Mouse (Mus musculus): Measurements from ENCODE around the gene Ier5.

The Ier5 gene

DNA sequence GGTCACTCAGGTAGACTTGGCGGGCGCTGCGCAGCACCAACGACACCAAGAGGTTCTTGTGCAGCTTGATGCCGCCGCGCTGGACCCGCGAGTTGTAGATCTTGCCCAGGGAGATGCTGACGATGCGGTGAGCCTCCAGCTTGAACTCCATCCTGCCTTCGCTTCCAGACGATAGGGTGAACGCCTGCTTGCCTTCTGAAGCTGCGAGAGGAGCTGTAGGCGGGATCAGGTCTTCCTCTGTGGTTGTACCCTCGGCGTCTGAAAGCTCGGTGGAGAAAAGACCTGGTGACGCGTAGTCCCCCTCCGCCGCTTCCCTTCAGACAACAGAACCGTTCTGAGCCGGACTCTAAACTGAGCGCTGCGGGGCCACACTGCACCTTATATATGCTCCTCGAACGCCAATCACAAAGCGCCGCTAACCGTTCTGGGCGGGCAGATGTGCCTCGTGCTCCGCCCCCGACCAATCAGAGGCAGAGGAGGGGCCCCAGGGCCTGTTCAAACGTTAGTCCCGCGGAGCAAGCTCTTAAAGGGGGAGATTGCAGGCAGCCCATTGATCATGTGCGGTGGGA lies at the start of gene Ier5:
Ier5 (minus strand) TSS at position 357 of the 569 bp plus-strand sequence.
- peak; percentile 92 for DNase-seq (ENCODE audit: low spot score)

DNA sequence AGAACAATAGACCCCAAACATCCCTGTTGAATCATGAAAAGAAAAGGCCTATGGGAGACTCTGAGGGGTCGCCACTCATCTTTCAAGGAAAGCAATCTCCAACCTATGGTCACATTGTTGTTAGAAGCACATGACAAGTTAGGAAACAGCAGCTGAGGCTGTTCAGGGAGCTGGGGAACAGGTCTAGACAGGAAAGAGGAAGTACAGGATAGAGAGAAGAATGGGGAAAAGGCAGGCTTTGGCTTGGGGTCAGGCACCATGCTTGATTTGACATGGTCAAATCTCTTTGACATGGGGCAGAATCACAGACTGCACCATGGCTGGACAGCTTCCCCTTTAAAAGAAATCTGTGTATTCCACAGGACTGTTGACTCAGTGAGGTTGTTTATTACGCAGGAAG lies 47.8 kb upstream of the Ier5 start:
- DNase-seq (ENCODE audit: low spot score) = no peak

DNA sequence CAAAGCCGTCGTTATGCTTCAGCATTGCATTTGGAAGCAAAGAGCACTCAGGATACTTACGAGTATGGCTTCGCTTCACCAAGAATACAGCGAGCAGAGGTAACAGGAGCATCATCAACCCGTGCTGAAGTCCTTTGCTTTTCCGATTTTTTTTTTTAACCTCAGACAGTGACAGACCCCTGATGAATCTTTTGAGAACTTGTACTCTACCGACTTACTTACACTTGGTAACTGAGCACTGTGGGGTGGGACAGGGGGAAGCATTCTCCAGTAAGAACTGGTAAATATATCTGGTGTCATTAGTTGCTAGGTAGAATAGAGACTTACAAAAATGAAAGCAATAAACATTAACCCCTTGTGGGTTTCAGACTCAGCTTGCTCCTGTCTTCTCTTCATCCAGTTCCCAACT lies 47.1 kb upstream of the Ier5 start, which contains the start of gene Mr1:
Mr1 (minus strand) TSS at position 243 of the 409 bp plus-strand sequence.
- DNase-seq (ENCODE audit: low spot score) = peak; percentile 33

DNA sequence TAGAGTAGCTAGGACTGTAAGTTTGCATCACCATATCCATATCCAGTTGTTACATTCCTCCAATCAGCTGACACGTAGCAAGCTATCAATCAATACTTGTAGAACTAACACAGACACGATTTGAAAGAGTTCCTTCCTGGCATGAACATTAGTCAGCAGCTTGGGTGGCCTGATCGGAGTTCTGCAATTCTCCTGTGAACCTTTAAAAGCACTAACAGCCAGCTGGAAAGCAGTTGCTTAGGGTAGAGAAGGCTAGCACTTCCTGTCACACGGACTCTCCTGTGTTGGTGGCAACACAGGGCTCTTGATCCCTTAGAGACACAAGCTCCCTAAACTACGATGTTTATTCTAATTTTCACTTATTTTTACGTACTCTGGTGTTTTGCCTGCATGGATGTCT lies 46.2 kb upstream of the Ier5 start:
- no peak for DNase-seq (ENCODE audit: low spot score)

DNA sequence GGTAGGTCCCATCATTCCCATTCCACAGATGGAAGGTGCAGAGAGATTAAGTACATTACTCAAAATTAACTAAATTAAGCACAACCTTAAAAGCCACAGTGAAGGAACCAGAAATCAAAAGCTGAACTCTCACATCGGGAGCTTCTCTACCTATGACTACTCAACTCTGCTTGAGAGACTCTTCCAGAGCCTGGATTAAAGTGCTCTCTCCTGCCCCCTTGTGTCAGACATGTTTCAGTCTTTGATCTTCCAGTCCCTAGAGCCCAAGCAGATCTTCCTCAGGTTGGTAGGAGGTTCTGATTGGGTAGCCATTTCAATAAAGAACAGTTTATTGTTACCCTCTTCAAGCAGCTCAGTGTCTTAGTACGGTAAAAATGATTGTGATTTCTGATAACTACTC lies 40.6 kb upstream of the Ier5 start:
- no peak for DNase-seq (ENCODE audit: low spot score)

DNA sequence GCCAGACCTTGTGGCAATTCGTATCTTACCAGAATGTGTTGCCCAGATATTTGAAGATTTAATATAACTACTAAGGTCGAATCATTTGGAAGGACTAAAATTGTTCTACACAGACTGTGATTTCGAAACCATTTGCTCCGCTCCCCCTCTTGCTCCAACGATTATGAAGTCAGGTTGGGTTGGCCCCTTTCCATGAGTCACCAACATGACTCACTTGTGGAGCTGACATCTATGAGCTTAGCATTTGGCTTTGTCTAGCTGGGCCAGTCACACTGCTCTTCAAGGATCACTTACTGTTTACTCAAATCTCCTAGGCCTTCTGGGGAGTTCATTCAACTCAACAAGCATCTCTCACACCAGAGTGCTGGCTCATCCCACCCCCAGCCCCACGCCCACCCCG lies 39.4 kb upstream of the Ier5 start:
- peak; percentile 64 for DNase-seq (ENCODE audit: low spot score)

DNA sequence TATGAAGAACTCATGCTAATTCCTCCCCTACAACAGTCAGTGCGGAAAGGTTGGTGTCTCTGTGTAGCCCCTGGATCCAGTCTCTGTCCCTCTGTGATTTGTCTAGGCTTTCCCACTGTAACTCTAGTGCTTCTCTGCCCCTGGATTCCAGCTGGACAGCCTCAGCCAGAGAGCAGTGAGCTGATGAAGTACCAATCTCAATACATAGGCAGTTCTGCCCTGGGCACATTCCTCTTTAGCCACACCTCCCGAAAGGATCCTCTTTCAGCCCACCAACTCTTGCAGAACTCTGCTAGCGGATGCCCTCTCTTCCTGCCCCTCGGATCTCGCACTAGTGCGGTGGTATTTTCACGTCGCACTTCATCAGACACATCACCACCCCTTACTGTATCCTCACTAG lies 35.4 kb upstream of the Ier5 start:
- DNase-seq (ENCODE audit: low spot score) = no peak

DNA sequence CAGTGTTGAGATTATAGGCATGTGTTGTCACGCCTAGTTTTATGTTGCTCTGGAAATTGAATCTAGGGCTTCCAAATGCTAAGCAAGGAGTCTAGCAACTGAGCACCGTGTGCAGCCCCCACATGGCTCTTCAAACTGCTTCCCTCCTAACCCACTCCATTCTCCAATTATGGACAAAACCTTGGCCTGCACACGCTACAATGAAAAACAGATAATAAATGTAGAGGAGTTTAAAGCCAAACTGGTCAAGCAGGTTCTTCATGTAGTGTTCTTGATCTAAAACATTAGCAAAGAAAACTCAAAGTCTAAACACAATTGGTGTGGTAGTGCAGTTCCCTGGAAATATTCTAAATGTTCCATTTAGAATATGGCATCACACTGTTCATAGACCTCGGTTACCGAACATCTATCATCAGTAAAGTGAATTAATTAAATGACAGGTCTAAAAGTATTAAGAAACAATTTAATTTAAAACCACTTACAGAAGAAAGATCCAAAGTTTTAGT lies 28.0 kb upstream of the Ier5 start:
- no peak for DNase-seq (ENCODE audit: low spot score)

DNA sequence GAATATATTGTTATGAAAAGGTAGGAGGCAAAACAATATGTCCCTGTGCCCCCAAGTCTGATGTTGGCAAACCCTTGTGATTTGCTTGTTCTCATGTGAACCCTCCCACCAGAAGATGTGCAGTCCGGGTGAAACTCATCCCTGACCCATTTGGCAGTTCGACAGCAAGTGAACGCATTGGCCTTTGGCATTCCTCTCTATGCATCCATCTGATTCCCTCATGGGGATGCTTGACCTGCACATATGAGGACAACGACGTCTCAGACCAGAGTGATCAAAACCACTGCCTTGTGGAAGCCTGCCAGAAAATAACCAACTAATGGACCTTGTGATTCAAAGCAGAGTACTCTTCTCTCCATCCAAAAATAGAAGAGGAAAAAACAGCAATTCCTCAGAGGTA lies 27.3 kb upstream of the Ier5 start:
- DNase-seq (ENCODE audit: low spot score) = no peak

DNA sequence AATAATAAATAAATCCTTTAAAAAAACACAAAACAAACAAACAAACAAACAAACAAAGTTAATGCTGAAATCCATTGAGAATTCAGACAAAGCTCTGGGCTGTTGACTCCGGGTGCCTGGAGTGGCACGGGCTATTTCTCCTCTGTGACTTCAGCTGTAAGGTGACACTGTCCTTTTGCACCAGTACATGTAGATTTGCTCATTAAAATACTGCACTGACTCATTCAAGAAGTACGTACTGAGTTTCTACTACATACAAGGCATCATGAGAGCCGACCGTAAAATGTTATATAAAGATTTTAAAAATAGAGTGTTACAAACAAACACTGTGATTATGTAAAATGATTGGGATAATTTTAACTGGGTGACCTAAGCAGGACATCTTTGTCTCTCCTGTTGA lies 25.0 kb upstream of the Ier5 start:
- DNase-seq (ENCODE audit: low spot score) = no peak

DNA sequence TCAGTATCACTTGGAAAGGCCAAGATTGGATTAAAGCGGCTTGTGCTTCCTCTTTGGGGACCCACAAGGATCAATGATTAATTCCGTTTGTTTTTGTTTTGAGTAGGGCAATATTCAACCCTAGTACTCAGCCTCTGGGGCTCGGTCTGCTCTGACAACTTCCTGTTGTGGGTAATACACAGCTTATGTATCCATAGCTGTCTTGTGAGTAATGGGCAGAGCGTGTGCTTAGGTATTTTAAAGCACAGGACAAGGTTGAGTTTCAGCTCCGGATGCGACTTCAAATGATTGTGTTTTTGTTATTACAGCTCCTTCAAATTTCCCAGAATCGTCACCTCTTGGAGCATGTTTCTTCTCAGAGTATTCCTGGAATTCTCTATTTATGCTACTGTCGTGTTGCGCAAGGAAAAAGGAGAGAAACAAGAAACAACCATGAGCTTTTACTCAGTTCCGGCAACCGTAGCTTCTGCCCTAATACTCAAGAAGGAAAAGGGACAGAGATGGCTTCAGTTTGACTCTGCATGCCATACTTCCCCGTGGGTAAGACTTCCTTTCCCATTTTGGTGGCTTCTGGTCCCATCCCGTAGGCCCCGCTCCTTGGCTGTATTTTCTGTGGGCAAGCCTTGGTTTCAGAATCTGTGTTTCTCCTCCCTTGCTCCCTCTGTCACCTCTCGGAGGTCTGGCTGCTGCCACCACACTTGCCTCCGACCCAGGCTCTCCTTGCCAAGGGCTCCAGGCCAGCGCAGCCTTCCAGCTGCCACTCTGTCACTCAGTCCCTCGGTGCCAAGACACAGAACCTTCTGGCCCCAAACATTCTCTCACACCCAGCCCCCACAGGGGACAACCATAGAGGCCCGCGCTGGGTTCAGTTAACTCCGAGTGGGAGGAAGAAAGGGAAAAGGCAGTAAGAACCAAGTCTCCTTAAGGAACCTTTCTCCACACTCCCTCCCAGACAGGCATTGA lies 22.8 kb upstream of the Ier5 start:
- no peak for DNase-seq (ENCODE audit: low spot score)

DNA sequence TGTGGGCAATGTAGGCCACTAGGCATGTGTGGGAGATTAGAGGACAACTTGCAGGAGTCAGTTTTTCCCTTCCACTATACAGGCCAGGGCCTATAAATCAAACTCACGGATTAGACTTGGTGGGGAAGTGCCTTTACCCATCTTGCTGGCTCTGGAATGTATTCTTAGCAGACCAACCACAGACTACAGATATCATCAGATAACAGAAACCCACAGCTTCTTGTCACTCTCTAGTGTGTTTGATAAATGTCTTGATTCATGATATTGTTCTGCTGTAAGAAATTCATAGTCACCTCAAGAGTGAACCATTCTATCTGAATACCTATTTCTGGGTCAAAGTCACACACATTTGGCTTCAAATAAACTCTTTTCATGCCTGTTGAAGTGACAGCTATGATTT lies 20.3 kb upstream of the Ier5 start:
- DNase-seq (ENCODE audit: low spot score) = no peak

DNA sequence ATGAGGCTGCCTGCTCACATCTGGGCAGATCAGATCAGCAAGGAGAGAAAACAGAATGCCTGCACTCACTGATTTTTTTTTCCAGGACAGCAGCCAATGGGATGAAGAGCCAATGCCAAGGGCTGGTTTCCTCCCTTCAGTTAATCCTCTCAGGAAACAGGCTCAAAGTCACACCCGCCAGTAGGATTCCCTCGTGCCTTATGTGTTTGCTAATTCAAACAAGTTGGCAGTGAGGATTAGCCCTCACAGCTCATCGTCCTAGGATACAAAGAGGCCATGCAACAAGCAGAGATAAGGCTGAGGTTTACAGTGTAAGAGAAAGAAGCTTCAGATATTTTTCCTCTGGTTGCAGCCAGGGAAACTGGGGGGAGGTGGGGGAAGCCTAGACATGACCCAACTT lies 14.5 kb upstream of the Ier5 start:
- DNase-seq (ENCODE audit: low spot score) = no peak

DNA sequence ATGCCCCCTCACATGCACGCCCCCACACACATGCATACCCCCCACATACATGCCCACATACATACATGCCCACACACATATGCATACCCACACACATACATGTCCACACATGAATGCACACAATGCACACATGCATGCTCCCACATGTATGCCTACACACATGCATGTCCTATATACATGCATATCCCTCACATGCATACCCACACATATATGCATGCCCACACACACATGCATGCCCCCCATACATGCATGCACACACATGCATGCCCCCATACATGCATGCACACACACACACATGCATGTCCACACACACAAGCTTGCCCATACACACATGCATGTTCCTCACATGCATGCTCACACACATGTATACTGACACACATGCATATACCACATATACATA lies 13.4 kb upstream of the Ier5 start:
- DNase-seq (ENCODE audit: low spot score) = no peak

DNA sequence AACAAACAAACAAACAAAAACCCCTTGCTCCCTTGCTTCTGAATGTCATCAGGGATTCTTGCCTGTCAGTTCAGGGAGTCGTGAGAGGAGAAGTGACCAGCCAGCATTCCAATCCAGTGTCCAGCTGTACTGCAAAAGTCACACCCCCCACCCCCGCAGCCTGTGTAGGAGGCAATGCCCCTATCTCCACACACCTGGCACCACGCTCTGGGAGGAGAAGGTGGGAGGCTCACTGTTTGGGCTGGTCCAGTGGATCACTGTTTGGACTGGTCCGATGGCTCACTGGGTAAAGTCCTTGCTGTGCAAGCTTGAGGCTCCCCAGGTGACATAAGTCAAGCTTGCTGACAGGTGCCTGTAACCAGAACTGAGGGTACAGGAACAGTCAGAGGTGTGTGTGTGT lies 12.7 kb upstream of the Ier5 start:
- DNase-seq (ENCODE audit: low spot score) = no peak

DNA sequence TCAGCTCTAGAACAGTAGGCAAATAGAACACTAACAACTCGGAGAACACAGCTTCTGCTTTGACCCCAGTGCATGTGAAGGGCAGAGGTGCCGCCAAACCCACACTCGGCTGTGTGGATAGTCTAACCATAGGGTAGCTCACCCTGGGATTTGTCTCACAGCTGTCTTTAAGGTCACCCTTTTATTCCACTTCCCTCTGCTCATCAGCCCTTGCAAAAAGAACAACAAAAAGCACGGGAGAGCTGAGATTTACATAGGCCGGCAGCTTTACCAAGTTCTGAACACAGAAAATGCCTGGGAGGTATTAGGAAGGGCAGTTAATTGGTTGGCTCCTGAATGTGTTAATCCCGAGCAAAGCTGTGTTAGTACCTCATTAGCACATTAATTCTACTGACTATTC lies 12.1 kb upstream of the Ier5 start:
- no peak for DNase-seq (ENCODE audit: low spot score)

DNA sequence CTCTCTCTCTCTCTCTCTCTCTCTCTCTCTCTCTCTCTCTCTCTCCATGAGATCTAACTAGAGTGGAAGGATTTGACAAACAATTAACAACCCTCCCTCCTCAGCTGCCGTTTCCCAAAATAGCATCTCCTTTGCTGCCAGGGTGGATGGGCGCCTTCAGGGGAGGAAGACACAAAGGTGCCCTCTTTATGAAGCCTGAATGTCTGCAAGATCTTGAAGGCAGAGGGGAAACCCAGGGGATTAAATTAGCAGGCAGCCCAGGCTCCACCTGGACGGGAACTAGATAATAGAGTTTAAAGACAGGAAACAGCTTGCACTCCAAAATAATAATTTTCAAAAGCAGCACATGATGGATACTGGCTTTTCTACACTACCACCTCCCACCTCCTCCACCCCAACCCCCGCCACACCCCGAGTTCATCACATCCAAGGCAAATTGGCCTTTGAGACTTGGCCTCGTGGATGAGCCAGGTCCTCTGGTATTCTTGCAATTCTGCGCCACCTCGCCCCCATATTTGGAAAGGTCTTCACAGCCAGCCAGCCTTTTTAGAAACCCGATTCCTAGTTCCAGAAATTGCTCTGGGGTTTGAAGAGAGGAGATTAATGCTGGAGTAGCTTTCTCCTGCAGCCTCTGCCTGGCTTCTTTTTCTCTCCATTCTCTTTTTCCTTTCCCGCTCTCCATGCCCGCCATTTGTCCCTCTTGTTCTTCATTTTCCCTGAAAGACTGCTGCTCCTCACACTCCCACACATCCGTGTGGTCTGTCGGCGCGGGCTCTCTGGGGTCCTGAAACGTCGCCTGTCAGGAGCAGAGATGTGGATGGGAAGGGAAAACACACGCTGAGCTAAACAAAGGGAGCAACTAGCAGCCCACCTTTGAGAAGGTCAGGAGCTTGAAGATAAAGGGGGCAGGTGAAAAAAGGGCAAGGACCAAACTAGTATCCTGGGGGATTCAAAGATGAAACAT lies 10.2 kb upstream of the Ier5 start:
- no peak for DNase-seq (ENCODE audit: low spot score)

DNA sequence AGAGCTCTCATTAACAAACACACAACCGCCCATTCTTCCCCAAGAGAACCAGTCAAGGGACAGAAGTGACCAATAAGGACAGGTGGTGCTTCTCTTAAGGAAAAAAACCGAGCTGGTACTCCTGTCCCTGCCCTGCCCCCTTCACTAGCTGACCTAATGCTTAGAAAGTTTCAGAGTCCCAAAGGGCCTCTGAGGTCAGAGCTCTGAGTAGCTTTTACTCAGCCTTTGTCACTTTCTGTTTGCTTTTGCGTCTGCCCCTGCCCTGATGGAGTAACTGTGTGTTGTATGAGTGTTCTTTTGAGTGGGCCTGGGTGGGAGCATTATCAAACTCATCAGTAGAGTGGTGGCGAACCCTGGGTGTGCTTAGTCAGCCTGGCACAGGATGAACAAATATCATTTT lies 9.0 kb upstream of the Ier5 start:
- no peak for DNase-seq (ENCODE audit: low spot score)

DNA sequence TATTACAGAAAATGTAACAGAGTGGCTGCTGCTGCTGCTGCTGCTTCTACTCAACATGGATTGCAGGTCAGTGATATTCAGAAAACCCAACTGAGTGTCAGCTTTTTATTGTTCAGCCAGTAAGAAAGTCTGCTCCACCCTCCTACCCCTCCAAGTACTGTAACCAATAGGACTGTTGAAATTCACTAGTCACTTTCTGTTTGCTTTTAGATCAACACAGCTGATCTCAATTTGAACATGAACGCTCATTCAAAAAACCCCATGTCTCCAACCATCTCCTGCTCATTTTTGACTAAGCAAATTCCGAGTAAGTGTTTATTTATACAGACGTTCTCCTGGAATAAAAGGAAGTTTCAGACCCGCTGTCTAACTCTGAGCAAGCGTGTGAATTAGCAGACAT lies 8.4 kb upstream of the Ier5 start:
- DNase-seq (ENCODE audit: low spot score) = no peak

DNA sequence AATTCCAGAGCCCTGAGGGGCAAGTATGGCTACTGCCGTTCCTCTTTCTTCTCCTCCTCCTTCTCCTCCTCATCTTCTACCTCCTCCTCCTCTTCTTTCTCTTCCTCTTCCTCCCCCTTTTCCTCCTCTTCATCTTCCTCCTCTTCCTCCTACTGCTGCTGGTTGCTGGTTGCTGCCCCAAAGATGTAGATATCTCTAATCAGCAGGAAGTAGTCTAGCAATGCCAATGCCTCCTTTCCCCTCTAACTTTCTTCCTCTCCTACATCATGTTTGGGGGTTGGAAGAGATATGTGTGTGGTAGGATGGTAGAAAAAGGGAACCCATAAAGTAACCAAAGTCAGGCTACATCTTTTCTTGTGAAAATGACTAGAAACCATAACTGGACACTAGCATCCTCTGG lies 6.9 kb upstream of the Ier5 start:
- DNase-seq (ENCODE audit: low spot score) = no peak

DNA sequence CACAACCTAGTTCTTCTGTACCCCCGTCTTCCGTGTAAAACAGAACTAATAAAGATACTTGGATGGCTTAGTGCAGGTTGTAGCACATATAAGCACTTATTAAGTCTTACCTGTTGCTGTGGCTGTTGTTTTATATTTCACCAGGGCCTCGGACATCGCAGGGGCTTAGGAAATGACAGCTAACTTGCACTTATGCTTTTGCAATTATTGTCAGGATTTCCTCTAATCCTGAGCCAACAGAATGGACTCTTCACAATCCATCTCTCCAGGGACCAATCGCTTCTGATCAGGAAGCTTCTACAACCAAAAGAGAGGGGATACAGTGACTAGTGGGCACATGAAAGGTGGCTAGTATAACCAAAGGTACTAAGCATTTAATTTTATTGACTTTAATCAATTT lies 4.6 kb upstream of the Ier5 start:
- DNase-seq (ENCODE audit: low spot score) = no peak

DNA sequence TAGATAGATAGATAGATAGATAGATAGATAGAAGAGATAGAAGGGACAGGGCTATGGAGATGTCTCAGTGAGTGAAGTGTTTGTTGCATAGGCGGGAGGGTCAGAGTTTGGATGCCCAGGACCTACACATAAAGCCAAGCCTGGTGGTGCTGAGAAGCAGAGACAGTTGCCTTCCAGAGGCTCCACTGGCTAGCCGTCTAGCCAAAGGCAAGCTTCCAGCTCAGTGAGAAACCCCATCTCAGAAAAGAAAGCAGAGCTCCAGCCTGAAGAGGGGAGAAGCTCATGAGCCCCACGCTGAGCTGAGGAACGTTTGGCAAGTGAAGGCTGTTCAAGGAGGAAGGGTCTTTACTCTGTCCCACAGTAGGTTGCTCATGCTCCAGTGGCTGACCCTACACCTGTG lies 3.2 kb upstream of the Ier5 start:
- DNase-seq (ENCODE audit: low spot score) = no peak

Data from ovary, adult 18-20 months (tissue).